Mouse (Mus musculus): Measurements from ENCODE around the gene Alg12. TPM values are rescaled to one million over a fixed set of nuclear protein-coding genes. Genes with fewer than 3 reads are reported as not detected.
A peak's percentile ranks its signal among the peaks of the same experiment; 100 is the strongest.

Alg12 gene
- polyA plus RNA-seq (2011; ENCODE audit: insufficient read length, low read depth, missing spikeins), result 9.1 and 13.0 TPM in 2 replicates

GRCm38 (mm10) chr15:88819026-88819905, at the start of gene Alg12, which contains the start of gene Creld2:
Gene Alg12 (minus strand): TSS chr15:88819318.
Gene Creld2 (plus strand): TSS chr15:88819646.
- H3K27ac ChIP-seq (ENCODE audit: insufficient read depth, low read length), result peak within 1 kb of the TSS; percentile 81
- H3K4me3 ChIP-seq (ENCODE audit: insufficient read depth, low read length), result peak within 1 kb of the TSS; percentile 89
- TF ChIP-seq CTCF (IDR thresholded peaks at IDR 0.05; ENCODE audit: borderline replicate concordance, insufficient read depth, low read length), result no peak
- TF ChIP-seq POLR2A (IDR thresholded peaks at IDR 0.05; ENCODE audit: low read depth, low read length), result peak; percentile 94
- H3K4me1 ChIP-seq (ENCODE audit: control insufficient read depth, insufficient read depth, low read length), result 0 out of 2 replicates have a peak, but pooled peaks cover 3% of the 10 kb centered on the region

DNA sequence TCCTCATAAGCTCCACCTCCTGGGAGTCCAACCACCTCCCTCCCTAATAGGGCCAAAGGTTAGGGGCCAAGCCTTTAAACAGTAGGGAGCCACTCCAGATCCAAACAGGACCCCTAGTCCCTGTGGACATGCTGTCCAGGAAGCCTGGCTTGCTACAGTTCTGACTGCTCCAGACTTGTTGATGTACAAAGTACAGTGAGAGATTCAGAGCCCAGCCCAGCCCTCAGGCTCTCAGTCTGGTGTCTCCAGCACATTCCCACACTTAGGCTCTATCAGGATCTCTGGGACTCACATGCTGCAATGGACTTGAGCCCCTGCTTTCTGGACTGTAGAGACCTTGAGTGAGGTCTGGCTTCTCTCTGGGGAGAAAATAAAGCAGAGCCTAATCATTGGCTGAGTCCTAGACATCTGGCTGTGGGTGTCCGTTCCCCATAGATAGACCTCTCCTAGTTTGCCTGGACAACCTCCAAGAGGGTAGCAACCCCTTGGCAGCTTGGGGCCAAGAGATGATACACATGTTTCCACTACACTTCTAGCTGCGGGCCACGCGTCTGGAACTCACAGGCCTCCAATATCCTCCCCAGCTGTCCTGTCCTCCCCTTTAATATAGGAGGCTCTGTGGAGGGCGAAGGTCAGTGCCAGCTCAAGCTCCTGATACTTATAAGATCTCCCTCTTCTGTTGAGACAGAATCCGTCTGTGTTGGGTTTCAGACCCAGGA, 49.1 kb upstream of the Alg12 start:
- Histone ChIP-seq H3K27ac (ENCODE audit: insufficient read depth, low read length) (peak overlapping the region; percentile 20; the same call in 1 of the 2 replicates), H3K4me1 (ENCODE audit: control insufficient read depth, insufficient read depth, low read length) (peaks cover 20% of the 10 kb centered on the region), H3K4me3 (ENCODE audit: insufficient read depth, low read length) (no peak overlapping the region)
- no peak for TF ChIP-seq CTCF (IDR thresholded peaks at IDR 0.05; ENCODE audit: borderline replicate concordance, insufficient read depth, low read length)

DNA sequence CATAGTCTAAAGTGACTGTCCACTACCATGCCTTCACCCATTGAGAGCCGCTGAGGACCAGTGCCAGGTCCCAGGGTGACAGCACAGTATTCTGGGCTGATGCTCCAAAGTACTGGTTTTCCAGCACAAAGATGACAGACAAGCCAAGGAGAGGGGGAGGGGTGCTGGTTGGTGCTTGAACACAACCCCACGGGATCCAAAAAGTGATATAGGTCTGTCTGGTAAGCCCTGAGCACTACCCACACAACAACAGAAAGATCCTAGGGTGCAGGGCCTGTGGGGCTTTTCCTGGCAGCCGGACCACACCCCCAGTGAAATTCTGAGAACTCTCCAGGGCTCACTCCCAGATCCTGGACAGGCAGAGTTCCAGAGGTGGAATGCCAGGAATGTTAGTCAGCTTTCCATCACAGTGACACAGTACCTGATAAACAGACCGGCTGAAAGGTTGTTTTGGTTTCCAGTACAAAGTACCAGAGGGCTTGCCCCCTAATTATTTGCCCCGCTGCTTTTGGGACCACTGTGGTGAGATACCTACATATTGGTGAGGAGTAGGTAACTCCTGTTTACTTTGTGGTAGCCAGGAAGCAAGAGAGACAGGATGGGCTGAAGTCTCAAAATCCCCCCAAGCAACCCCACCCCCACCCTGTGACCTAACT, 48.4 kb upstream of the Alg12 start:
- Histone ChIP-seq H3K4me1 (ENCODE audit: control insufficient read depth, insufficient read depth, low read length) (peaks cover 20% of the 10 kb centered on the region), H3K27ac (ENCODE audit: insufficient read depth, low read length) (peak overlapping the region; percentile 20), H3K4me3 (ENCODE audit: insufficient read depth, low read length) (no peak overlapping the region)
- TF ChIP-seq POLR2A (IDR thresholded peaks at IDR 0.05; ENCODE audit: low read depth, low read length) (no peak), CTCF (IDR thresholded peaks at IDR 0.05; ENCODE audit: borderline replicate concordance, insufficient read depth, low read length) (no peak)

GRCm38 (mm10) chr15:88866934-88867356, 47.8 kb upstream of the Alg12 start:
- Histone ChIP-seq H3K4me3 (ENCODE audit: insufficient read depth, low read length) (no peak overlapping the region), H3K4me1 (ENCODE audit: control insufficient read depth, insufficient read depth, low read length) (peaks cover 20% of the 10 kb centered on the region), H3K27ac (ENCODE audit: insufficient read depth, low read length) (peak overlapping the region; percentile 20; the same call in 1 of the 2 replicates)
- TF ChIP-seq CTCF (IDR thresholded peaks at IDR 0.05; ENCODE audit: borderline replicate concordance, insufficient read depth, low read length) (no peak), POLR2A (IDR thresholded peaks at IDR 0.05; ENCODE audit: low read depth, low read length) (no peak)

DNA sequence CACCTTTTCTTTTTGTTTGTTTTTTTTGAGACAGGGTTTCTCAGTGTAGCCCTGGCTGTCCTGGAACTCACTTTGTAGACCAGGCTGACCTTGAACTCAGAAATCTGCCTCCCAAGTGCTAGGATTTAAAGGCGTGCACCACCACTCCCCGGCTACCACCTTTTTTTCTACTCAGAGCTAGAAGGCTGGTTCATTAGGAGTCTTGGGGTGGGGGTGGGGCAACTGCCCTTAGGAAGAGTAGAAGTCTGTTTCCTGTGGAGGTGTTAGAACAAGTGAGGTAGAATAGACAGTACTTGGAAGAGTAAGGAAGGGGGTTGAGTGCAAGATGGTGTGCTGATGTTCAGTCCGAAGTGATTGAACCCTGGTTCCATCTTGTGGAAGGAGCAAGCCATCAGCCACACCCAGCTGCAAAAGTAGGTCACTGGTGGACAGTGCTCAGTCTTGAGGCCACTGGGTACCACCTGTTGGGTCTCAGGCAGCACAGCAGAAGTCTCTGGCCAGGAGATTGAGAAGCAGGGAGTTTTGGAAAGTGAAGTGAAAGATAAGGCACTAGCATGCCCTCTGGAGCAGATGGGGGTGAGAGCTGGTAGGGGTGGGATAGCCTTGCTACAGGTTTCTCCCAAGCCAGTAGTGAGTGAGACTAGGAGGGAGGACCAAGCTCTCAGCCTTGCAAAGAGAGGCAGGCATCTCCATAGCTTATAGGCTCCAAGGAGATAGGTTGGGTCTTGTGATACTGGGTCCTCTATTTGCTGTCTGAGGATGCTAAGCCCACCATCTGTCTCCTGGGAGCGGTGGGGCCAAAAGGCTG, 47.0 kb upstream of the Alg12 start:
- TF ChIP-seq POLR2A (IDR thresholded peaks at IDR 0.05; ENCODE audit: low read depth, low read length) (no peak), CTCF (IDR thresholded peaks at IDR 0.05; ENCODE audit: borderline replicate concordance, insufficient read depth, low read length) (no peak)

GRCm38 (mm10) chr15:88865061-88865460, 45.9 kb upstream of the Alg12 start:
- Histone ChIP-seq H3K4me1 (ENCODE audit: control insufficient read depth, insufficient read depth, low read length) (peaks cover 23% of the 10 kb centered on the region), H3K27ac (ENCODE audit: insufficient read depth, low read length) (no peak overlapping the region), H3K4me3 (ENCODE audit: insufficient read depth, low read length) (no peak overlapping the region)
- TF ChIP-seq POLR2A (IDR thresholded peaks at IDR 0.05; ENCODE audit: low read depth, low read length) (no peak), CTCF (IDR thresholded peaks at IDR 0.05; ENCODE audit: borderline replicate concordance, insufficient read depth, low read length) (no peak)

More for the DNA sequence above, 47.0 kb upstream of the Alg12 start:
- no peak overlapping the region for H3K27ac ChIP-seq (ENCODE audit: insufficient read depth, low read length)
- peaks cover 23% of the 10 kb centered on the region for H3K4me1 ChIP-seq (ENCODE audit: control insufficient read depth, insufficient read depth, low read length)
- H3K4me3 ChIP-seq (ENCODE audit: insufficient read depth, low read length), result no peak overlapping the region

DNA sequence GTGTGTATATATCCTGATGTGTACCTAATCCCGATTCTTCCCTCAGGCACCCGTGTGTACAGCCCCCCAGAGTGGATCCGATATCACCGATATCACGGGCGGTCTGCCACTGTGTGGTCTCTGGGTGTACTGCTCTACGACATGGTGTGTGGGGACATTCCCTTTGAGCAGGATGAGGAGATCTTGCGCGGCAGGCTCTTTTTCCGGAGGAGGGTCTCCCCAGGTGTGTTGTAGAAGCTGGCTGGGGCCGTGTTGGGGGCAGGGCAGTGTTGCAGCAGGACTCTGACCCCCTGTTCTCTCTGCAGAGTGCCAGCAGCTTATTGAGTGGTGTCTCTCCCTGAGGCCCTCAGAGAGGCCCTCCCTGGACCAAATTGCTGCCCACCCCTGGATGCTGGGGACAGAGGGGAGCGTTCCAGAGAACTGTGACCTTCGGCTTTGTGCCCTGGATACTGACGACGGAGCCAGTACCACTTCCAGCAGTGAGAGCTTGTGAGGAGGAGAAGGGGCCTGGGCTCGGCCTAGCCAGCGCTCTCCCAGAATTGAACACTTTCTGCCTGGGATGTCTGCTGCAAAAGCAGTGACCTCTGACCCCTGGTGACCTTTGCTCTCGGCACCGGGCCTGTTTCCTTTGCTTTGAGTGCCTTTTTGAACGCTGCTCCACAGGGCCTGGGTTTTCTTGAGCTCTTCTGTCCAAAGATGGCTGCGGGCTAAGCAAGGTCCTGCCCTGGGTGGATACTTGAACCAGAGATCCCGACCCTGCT, 45.3 kb upstream of the Alg12 start:
- TF ChIP-seq CTCF (IDR thresholded peaks at IDR 0.05; ENCODE audit: borderline replicate concordance, insufficient read depth, low read length) (no peak), POLR2A (IDR thresholded peaks at IDR 0.05; ENCODE audit: low read depth, low read length) (no peak)
- Histone ChIP-seq H3K4me3 (ENCODE audit: insufficient read depth, low read length) (peak overlapping the region; percentile 58), H3K4me1 (ENCODE audit: control insufficient read depth, insufficient read depth, low read length) (peaks cover 23% of the 10 kb centered on the region), H3K27ac (ENCODE audit: insufficient read depth, low read length) (no peak overlapping the region)

DNA sequence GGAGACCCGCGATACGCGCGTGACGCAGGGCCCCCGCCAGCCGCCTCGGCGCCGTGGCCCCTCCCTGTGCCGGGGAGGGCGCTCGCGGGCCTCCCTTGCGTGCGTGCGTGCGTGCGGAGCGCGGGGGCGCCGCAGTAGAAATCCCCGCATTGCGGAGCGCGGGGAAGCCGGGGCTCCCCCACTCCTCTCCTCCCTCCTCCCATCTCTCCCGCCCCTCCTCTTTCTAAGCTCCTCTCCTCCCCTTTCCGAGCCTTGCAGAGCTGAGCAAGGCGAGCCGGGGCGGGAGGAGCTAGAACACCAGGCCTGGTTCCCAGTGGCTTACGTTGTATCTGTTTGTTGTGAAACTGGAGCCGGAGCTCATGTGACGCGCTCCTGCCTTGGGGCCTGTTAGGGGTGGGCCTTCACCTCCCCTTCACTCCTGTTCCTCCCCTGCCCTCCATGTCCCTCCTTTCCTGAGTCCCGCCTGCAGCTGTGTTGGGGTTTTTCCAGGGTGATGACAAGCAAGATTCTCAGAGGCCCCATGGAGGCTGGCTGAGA, 44.6 kb upstream of the Alg12 start:
- peak overlapping the region; percentile 58 for H3K4me3 ChIP-seq (ENCODE audit: insufficient read depth, low read length)
- TF ChIP-seq POLR2A (IDR thresholded peaks at IDR 0.05; ENCODE audit: low read depth, low read length) (no peak), CTCF (IDR thresholded peaks at IDR 0.05; ENCODE audit: borderline replicate concordance, insufficient read depth, low read length) (no peak)
- no peak overlapping the region for H3K27ac ChIP-seq (ENCODE audit: insufficient read depth, low read length)
- peaks cover 23% of the 10 kb centered on the region for H3K4me1 ChIP-seq (ENCODE audit: control insufficient read depth, insufficient read depth, low read length)
